Mouse (Mus musculus) cerebellum, adult 9-10 months (tissue): ENCODE measurements around the gene Nubp1.
A peak's percentile ranks its signal among the peaks of the same experiment; 100 is the strongest.

Source experiments
- DNase-seq: peaks from one replicate; pipeline ENCODE4 v3.0.0; 2022

The Nubp1 gene

DNA sequence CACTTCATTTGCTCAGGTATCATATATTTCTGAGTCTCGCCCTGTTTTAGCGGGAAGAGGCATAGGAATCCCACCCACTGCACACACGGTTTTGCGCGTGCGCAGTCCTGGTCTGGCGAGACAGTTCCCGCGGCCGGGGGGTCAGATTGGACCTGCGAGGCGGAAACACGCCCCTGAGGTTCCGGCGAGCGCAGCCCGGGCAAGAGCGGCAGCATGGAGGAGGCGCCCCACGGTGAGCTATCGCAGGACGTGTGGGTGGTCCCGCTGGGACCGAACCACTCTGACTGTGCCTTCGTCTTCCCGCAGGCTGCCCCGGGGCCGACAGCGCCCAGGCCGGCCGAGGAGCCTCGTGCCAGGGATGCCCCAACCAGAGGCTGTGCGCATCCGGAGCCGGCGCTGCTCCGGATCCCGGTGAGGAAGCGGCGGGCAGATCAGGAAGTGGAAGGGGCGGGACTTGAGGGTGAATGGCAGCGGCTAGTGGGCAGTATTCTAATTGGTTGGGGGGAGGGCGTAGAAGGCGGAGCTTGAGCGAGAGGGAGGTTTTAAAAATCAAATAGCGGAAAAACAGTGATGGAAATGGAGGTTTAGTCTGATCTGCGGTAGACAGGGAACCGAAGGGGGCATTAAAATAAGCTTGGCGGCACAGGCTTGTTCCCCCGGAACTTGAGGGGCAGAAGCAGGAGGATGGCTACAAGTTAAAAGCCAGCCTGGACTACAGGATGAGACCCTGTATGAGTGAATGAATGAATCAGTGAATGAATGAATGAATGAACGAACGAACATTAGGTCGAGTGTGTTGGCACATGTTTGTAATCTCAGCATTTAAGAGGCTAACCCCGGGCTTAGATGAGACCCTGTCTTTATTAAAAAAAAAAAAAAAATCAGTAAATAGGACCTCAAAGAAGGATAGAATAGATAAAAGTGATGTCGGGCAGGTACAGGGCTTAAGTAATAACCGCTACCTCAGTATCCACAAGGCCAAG is at the start of gene Nubp1:
Gene Nubp1 (plus strand): TSS at position 185 of the 983 bp plus-strand sequence.
- peak; percentile 95 for DNase-seq

DNA sequence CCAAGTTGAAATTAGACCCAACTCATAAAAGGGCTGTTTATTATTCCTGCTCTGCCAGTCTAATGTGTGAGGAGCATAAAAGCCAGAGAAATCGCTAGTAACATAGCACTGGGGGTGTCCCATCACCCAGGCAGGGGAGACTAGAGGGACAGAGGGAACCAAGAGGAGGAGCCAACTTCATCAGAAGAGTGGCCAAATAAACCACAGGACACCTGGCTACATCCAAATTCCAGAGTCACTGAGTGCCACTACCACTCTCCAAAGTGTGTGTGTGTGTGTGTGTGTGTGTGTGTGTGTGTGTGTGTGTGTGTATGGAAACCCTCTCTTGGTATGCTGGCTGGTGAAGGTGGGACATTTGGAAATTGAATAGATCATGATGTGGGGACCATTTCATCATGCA is 48.7 kb upstream of the Nubp1 start:
- no peak for DNase-seq

DNA sequence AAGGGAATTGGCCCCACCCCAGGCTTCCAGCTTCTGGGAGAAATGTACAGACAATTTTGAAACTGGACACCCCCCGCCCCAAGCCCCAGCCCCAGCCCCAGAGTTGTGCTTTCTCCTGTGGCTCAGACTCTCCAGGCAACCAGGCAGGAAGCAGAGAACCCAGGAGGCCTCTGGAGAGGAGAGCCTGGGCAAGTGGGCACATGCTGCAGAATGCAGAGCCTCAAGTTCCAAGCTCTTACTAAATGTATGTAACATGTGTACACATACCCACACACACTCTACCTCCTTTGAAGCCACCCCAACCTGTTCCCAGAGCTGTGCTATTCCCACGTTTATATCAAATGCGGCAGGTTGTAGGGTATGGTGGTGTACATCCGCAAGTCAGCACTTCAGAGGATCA is 46.0 kb upstream of the Nubp1 start:
- DNase-seq: no peak

DNA sequence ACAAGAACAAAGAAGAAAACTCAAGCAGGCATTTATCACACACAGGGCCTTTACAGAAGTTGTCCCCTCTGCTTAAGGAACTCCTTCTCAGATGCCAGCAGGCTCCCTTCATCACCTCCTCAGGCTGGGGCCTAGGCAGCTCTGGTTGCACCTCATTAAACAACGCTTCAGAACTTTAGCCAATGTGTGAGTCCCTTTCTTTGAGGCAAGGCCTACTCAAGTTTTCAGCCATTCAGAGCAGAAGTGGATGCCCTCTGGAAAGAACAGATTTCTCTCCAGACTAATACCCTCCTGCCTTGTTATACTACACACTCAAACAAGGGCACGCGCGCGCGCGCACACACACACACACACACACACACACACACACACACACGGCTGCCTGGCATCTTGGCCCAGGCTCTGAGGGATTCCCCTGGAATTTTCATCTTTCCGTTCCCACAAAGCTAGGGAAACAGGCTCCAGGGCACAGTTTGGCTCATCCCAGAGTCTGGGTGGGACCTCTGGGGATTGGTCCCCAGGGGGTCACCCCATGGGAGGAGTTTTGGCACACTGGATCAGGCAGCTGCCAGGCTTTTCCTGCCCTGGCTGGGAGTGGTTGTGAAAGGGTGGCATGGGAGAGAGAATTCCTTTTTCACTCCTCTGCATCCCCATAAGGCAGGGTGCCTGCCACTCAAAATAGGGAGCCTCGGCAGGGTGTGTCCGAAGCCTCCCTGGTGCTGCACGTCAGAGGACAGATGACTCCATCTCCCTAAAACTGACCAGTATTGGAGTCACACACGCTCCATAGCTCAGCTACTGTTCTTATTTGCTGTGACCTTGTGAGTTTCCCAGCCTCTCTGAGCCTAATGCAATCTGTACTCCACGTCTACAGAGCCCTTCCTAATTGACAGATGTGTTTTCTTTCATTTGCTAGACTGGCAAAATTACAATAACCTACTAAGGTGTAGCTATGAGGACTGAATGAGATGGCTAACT is 45.2 kb upstream of the Nubp1 start:
- no peak for DNase-seq

DNA sequence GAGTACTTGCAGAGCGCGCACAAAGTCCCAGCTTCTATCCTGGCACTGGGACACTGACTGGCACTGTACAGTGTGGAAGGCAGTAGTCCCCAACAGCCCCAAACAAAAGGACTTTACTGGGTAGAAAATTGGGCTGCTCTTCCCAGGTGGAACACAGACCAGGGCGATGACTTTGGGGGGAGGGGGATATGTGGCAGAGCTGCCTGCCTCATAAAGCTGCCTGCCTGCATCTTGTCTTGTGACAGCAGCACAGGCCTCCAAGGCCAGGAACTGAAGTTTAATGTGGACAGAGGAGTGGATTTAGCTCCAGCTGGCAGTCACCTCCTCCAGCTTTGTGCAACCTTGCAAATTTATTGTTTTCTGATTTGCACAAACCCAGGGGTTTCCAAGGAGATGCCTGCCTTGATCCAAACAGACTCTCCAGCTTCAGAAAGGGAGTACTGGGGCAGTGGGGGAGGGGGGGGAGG is 42.2 kb upstream of the Nubp1 start:
- peak; percentile 26 for DNase-seq

DNA sequence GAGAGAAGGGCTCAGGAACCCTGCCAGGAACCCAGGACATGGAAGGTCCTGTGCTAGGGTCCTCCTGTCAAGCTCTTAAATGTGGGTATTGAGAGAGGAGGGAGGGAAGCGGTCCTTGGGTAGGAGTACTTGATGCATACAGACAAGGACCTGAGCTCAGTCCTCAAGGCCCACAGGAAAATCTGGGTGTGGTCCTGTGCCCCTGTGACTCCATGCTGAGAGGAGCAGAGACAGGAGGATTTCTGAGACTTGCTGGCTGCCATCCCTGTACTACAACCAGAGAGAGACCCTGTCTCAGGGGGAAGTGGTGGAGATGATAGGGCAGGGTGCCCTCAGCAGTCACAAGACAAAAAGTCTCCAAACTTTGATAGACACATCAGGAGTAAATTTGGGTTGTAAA is 41.8 kb upstream of the Nubp1 start:
- no peak for DNase-seq

DNA sequence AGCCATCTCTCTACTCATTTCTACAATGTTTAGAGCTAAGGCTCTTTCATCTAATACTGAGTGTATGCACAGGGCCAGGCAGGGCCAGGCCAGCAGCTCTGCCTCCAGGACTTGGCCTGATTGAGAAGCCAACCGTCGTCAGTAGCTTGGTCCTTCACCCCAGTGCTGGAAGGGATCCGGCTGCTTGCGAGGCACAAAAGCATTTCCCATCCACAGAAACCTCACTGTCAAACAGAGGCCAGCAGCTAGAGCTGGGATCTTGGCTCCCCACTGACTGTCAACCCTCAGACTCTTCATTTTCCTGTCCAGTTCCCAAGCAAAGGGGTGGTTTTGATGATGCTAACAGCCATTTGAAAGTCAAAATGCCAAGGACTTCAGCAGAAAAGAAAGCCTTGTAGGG is 39.4 kb upstream of the Nubp1 start:
- peak; percentile 8 for DNase-seq

DNA sequence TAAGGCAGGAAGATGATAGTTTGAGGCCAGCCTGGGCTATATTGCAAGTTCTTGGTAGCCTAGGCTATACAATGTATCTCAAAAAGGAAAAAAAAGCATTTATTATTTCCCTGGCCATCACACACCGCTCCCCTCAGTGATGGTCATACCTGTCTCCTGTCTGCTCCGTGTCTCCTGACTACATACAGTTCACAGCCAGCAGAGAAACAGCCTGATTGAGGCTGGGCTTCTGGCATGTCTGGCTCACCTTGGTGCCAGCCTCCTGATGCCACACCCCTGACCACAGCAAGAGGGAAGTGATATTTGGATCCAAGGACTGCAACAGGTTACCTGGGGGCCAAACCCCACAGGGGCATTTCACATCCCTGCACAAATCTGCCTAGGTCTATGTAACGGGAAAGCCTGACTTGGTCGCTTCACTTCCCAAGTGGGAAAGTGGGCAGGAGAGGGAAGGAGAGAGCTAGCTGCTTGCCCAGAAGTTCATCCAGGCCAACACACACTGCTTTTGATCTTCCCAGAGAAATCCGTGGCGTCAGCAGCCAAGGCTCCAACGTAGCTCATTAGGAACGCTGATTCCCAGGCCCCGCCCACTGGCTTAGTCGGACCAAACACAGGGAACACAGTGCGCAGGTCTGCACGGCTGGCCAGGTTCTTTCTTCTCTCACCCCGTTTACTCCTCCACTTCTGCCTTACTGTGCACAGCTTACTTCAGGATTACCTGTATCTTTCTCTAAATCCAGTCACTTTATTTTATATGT is 37.3 kb upstream of the Nubp1 start:
- DNase-seq: no peak

DNA sequence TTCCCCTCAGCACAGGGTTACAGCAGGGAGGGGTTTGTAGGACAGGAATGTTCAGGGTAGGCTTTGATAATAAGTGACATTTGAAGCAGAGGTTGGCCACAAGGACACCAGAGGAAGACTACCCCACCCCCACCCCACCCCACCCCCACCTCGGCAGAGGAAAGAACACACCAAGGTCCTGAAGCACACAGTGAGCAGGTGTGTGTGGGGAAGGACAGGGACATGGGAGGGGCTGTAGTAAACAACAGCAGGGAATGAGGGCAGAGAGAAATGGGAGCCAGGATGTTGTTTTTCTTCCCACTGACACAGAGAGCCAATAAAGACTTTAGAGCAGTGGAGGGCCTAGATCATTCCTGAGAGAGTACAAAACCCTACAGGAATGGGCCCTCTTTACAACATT is 34.5 kb upstream of the Nubp1 start:
- DNase-seq: no peak

DNA sequence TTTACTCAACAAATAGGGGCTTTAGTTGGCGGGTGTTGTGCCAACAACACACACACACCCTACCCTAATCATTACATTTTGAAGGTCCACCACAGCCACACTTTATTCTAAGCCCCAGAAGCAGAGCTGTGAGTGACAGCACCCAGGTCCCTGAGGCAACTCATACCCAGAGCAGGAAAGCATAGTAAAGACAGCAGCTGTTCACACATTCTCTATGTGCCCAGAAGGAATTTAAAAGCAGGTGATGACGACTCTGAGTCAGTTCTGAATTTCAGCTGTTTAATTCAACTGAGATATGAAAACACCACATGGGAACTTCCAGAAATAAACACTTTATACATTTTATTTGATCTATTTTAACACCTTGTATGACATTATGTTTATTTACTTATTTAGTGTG is 32.2 kb upstream of the Nubp1 start:
- DNase-seq: no peak

DNA sequence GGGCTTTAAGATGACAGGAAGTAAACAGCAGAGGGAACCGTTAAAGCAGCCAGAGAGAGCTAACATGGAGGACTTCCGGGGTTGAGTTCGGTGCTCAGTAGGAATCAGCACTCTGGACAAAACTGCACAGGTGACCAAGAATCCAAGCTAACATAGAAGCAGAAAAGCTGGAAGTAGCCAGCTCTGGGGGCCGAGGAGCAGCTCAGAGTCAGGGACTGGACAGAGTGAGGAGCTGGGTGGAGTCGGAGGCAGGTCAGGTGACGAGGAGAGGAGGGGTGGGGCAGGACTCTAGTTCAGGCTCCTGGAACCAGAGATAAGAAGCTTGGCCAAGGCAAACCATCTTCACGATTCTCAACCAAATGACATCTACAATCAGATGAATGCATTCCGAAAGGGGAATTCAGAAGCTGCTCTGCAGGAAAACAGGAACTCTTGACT is 27.7 kb upstream of the Nubp1 start:
- DNase-seq: no peak

DNA sequence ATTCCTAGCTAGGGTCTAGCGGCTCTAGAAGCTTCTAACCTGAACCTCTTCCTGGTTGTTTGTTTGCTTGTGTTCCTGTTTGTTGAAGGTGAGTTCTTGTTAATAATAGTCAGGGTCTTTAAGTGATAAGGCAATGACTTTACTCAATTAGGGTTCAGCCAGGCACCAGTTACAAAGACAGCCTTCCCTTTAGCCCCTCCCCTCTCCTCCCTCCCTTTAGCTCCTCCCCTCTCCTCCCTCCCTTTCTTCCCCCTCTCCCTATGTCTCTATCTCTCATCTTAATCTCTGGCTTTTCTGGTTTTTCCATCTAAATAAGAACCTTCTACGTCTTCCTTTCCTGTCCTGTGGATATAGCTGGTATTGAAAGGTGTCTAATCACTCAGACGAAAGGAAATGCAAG is 27.2 kb upstream of the Nubp1 start:
- no peak for DNase-seq

DNA sequence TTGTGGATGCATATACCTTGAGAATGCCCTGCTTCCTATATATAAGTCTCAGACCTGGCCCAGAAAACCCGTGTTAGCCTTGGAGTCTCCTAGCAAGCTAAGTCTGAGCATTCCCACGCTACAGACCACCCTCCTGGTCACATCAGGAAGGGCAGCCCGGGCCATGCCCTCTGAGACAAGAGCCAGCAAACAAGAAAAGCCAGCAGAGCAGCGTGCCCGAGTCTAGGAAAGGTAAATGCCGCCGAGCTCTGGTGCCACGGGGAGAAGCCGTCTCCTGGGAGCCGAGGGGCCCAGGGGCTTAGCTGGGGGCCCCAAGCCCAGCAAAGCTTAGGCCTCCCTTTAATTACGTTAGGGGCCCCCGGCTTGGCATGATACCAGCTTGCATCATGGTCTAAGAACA is 26.5 kb upstream of the Nubp1 start:
- no peak for DNase-seq

DNA sequence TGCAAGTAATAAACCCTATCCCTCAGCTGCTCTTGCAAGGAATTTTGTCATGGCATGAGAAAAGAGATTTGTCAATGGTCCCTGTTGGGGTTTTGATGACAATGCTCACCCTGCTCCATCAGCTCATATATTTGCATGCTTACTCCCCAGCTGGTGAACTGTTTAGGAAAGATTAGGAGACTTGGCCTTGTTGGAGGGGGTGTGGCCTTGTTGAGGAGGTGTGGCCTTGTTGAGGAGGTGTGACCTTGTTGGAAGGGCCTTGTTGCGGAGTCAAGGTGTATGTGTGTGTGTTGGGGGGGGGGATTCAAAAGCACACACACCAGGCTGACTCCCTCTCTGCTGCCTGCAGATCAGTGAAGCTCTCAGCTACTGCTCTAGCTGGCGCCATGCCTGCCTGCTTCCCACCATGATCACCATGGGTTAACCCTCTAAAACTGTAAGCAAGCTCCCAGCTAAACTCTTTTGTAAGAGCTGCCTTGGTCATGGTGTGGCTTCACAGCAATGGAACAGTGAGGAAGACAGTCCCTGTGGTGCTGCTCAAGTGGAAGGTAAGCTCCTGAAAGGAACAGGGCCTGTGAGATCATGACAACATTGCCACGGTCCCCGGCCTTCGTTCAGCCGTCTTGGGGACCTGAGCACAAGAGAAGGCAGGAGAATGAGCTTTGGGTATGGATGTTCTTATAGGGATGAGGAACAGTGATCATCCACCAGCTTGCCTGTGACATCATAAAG is 22.9 kb upstream of the Nubp1 start:
- no peak for DNase-seq

DNA sequence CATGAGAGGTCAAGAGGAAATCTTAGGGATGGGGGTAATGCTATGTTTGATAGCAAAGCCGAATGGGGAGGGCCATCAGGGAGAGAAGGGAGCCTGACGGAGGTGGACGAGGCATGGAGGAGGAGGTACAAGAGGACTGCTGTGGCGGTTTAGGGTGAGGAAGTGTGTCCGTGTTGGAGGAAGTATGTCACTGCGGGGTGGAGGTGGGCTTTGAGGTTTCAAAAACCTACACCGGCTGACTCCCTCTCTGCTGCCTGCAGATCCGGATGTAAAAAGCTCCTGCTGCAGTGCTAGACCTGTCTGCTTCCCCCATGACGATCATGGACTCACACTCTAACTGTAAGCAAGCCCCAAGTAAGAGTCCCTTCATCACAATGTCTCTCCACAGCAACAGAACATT is 19.2 kb upstream of the Nubp1 start:
- no peak for DNase-seq

DNA sequence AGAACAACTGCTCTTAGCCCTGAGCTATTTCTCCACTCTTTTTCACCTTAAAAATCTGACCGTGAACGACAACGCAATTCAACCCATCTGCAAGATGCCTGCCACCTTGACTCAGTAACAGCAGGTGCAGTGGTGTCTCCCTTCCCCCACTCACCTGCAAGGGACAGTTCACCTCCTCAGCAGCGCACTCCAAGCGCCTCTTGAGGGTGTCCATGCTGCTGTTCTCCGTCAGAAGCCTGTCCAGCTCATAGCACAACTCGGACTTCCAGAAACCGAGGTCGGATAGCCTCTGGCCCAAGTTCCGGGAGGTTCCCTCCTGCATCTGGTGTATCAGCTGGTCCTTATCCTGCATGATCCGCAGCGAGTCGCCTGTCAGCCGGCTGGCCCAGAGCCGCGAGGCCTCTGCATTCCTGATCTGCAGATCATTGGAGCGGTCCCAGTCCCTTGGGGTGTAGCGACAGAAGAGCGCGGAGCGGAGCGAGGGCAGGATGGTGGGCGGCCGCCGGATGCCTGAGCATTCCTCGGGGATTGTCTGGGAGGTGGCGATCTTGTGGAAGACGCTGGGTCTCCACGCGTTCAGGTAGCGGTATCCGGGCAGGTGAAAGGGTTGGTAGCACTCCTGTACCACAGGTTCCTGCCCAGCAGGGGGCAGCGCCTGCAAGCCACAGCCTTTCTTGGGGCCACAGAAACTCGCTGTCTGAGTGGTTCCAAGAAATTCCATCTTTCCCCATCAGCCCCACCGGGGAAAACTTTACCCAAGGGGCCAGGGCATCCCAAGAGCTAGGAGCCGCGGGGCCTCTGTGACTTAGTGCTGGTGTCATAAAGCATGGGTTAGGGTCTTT is 16.8 kb upstream of the Nubp1 start, which contains the start of gene Tekt5:
Gene Tekt5 (minus strand): TSS at position 792 of the 842 bp plus-strand sequence.
- DNase-seq: peak; percentile 59

DNA sequence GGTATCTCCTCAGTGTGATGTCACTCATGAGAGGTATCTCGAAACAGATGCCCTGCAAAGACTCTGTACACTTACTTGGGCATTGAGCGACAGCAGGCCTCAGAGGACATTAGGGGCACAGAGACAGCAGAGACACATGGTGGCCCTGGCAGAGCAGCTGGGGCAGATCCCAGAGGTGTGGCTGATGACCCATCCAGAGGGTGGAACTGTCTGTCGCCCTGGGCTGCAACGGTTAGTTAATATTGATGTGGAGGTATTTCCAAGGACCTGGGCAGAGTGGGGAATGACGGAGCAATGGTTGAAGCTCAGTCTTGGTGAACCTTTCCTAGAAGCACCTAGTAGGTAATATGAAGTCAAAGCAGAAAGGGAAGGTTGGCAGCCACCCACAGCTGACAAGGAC is 13.0 kb upstream of the Nubp1 start:
- DNase-seq: no peak

DNA sequence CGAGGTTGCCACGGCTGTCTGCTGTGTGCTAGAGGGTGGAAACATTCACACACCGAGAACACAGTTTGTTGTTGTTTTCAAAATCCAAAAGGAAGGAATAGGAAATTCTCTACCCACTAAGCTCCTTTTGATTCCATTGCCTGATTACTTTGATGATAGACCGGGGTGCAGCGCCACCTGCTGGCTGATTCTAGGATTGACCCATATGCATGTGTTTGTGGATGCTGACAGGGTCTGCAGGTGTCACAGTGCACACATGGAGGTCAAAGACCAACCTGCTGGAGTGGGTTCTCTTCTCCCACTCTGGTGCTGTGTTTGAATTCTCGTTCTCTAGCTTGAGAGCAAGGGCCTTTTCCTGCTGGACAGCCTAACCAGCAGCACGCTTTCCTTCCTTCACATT is 12.6 kb upstream of the Nubp1 start:
- DNase-seq: peak; percentile 84

DNA sequence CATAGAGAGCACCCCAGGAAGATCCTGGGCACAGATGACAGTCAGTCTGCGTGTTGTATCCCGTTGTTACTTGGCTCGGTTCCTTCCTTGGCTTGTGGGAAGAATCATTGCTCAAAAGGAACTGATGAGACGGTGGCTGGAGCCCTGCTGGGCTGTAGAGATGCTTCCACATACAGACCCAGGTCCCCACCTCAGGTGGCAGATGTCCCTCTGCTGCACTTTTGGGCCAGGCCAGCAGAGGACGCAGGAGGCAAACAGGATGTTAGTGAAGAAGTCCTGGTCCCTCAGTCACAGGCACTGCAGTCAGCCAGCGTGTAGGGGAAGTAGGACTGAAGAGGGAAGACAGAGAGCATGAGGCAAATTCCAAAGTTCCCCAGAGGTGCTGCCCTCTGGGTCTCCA is 4.2 kb downstream of the Nubp1 start:
- peak; percentile 86 for DNase-seq

DNA sequence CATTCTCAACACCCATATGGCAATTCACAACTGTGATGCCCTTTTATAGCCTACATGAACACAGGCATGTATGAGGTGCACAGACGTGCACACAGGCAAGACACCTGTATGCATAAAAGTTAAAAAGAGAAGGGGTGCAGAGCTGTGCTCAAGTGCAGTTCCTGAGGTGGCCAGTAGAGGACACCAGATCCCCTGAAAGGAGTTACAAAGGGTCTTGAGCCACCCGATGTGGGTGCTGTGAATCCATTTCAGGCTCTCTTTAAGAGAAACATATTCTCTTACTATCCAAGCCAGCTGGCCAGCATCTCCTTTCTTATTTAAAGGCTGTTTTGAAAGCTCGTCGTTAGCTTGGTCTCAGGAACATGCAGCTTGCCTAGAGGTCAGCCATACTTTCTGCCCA is 5.1 kb downstream of the Nubp1 start:
- peak; percentile 32 for DNase-seq

DNA sequence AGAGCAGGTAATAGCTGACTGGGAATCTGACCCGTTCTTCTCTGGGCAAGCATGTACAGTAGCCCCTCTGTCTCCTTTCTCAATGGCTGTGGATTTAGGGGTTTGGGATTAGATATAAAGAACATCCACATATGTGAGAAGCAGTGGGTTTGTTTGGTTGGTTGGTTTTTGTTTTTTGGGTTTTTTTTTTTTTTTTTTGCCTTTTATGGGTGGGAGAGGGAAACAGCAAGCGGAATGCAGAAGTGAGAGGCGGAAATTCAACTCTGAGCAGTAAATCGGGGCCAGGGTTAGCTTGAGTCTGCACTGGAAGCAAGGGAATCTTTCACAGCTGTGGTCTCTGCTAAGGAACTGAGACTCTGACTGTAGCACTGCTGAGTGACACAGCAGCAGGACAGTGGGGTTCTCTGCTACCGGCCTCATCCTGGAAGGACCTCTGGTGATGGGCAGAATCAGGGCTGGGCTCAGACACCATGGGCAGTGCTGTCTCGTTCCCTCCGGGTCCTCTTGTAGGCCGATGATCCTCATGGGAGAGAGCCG is 6.0 kb downstream of the Nubp1 start:
- no peak for DNase-seq
